Mouse (Mus musculus): ENCODE data around the gene Themis.

The Themis gene

DNA sequence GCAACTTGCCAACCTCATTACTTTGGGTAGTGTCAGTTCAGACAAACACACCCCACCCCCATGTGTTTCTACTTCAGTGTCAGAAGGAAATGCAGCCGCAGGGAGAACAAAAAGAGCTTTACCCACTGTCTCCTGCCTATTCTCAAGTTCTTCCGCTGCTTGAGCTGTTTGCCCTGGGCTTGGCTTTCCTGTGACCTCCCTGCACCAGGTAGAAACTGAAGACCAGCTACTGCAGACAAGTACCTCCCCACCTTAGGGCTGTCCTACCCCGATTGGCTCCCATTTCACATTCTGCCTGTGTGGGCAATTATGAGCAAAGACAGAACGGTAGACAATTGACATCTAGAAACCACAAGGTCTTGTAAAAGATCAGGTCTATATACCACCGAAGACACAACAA lies at the start of gene Themis:
Gene Themis (plus strand): TSS at position 100 of the 400 bp plus-strand sequence.
- DNase-seq (ENCODE audit: low spot score in 2 of 2), result peak; percentile 83 to 85

DNA sequence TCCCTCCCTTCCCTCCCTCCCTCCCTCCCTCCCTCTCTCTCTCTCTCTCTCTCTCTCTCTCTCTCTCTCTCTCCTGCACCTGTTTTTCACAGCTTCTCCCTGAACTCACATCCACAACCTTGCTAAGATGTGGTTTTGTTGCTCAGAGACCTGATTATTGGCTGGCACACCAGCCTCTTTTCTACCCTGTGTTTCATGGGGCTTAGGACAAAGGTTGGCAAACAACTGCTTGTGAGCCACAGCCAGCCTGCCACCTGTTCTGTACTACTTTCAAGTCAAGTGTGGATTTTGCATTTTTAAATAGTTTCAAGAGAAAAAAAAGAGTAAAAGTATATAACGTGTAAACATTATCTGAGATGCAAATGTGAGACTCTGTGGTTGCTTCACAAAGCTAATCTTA lies 48.7 kb upstream of the Themis start:
- peak; percentile 65 to 77 for DNase-seq (ENCODE audit: low spot score in 2 of 2)

GRCm38 (mm10) chr10:28636096-28636495 lies 32.1 kb upstream of the Themis start:
- no peak for DNase-seq (ENCODE audit: low spot score in 2 of 2)

GRCm38 (mm10) chr10:28641887-28642286 lies 26.3 kb upstream of the Themis start:
- DNase-seq (ENCODE audit: low spot score in 2 of 2), result no peak

- DNase-seq (ENCODE audit: low spot score in 2 of 2), result no peak
Observed at GRCm38 (mm10) chr10:28647855-28648254, 20.3 kb upstream of the Themis start.

DNA sequence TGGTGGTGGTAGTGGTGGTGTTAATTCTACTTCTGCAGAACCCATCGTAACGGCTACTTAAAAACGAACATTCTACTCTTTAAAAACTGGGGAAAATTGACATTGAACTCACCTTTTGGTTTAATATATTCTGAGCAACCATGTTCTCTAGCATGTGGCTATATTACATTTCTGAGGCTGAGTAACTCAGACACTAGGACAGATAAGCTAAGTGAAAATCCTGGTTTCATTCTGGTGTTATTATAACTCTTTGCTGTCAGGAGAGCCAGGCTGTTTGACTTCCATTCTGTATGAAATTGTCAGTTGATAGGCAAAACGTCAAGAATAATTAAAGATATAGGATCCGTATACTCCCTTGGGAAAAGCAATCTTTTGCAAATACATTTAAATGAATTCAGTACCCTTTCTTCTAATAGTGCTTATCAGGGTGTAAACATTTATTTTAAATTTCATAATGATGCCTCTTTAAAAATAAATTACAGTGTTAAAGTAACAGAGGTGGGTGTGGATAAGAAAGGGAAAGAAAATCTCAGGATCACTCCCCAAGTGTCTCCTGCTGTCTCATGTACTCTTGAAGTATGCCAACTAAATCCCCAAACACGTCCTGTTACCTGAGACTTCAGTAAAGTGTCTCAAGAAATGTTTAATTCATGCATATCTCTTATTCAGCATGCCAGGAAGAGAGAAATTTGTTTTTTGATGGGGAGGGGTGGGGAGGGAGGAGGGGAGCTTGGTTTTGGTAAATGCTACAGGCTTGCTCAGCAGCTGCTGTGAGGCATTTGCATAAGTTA lies 18.9 kb upstream of the Themis start:
- no peak for DNase-seq (ENCODE audit: low spot score in 2 of 2)

GRCm38 (mm10) chr10:28649900-28650160 lies 18.3 kb upstream of the Themis start:
- DNase-seq (ENCODE audit: low spot score in 2 of 2), result no peak

GRCm38 (mm10) chr10:28651910-28652309 lies 16.2 kb upstream of the Themis start:
- DNase-seq (ENCODE audit: low spot score in 2 of 2), result no peak

DNA sequence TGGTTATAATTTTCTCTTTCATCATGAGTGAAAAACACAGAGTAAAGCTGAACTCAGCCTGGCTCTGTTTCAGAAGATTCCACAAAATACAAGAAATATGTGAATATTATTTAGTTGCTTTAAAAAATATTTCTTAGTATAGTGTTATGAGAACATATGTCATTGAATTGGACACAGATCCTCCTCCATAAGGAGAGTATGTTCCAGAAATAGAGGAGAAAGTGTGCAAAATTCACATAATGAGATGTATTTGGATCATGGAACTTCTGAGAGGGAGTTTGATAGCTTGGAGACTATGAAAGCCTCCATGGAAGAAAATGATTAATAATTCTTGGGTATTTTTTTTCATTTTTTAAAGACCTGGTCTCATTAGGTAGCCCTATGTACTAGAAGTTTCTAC lies 13.4 kb upstream of the Themis start:
- no peak for DNase-seq (ENCODE audit: low spot score in 2 of 2)

GRCm38 (mm10) chr10:28665141-28665540 lies 3.0 kb upstream of the Themis start:
- DNase-seq (ENCODE audit: low spot score in 2 of 2), result peak; percentile 36 to 55

DNA sequence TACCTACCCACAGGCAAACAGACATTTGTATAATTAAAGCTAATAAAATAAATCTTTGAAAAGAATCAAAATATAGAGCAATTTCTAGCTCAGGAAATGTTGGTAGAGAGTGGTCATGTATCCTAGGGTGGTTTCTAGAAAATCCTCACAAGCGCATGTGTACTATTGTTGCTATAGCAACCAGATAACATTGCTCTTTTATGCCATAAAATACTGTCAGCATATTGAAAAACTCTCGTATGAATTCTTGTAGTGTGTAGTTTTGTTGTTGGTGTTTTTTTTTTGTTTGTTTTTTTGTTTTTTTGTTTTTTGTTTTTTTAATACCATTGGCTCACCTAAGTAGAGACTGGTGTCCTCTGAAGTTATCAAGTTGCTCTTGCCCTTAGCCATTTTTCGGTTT lies 5.8 kb downstream of the Themis start:
- DNase-seq (ENCODE audit: low spot score in 2 of 2), result no peak

DNA sequence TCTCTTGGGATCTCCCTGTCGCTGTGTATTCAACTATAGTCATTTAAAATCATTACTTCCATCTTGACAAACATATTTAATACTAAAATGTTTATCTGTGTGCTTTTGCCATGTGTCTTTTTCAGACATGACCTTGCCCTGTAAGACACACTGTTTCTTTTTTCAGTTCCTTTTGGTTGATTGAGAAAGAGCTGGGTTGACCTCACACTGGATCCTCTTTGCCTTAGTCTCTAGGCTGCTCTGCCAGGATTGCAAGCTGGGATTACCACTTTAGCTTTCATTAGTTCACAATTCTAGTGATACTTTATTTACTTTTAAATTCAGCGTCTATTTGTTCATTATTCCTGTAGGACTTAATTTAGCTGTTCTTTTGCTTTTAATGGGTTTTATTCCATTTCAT lies 7.2 kb downstream of the Themis start:
- no peak for DNase-seq (ENCODE audit: low spot score in 2 of 2)

DNA sequence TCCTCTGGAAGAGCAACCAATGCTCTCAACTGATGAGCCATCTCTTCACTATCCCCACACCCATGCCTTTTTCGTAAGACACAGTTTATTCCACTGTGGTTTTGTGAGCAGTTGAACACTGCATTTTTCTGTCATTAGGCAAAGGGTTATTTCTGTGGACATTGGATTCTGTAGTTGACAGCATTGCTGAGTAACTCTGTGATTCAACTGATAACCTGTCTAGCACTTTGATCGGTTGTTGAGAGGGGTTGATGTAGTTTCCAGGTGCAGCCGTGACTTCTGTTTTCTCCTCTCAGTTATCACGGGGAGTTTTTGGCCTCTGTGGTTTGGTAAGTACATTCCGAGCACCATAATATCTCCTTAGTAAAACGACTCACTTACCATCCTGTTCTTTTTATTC lies 26.8 kb downstream of the Themis start:
- DNase-seq (ENCODE audit: low spot score in 2 of 2), result peak; percentile 19 to 29

DNA sequence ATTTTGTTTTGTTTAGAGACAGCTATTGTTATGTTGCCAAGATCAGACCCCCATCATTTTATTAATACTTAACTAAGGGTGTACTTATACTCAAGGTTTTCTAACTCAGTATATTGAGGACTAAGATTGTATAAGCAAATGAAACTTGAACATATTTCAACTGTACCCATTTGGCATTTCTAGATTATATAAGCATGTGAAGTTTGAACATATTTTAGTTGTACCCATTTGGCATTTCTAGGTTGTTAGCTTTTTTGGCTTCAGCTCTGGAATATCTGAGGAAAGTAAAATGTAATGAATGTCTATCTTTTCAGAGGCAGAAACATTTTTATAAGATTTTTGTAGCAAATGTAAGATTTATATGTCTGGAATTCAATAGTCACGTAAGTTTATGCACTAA lies 27.9 kb downstream of the Themis start:
- no peak for DNase-seq (ENCODE audit: low spot score in 2 of 2)

DNA sequence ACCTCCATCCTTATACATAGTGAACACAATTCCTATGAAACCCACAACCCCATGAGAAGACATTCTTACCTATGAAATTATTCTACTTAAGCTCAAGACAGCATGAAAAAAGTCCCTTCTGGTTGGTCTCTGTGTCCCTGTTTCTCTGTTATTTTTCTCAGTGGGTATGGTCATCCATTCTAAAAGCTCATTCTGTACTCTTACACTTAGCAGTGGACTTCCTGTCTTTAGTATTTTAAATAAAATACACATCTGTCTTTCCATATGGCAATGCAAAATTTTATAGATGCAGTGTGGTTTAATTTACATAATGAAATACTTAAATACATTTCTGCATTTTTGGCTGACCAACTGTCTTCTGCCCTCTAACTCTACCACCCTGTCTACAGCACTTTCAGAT lies 30.0 kb downstream of the Themis start:
- no peak for DNase-seq (ENCODE audit: low spot score in 2 of 2)

DNA sequence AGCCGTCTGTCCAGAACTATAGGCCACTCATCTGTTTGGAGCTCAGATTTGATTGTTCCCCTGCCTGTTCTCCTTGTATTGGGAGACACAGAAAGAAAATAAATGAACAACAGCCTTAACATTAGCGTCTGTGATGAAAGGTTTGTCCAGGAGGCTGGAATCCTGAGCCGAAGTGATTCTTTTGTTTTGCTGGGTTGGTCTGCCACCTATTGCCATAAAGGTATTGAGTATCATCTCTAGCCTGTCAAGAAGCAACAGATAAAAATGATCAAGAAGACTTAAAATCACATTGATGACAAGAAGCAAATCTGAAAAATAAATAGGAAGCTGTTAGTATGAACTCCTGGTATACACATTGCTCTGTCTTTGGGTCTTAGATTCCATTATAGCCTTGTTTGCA lies 53.7 kb downstream of the Themis start:
- no peak for DNase-seq (ENCODE audit: low spot score in 2 of 2)

DNA sequence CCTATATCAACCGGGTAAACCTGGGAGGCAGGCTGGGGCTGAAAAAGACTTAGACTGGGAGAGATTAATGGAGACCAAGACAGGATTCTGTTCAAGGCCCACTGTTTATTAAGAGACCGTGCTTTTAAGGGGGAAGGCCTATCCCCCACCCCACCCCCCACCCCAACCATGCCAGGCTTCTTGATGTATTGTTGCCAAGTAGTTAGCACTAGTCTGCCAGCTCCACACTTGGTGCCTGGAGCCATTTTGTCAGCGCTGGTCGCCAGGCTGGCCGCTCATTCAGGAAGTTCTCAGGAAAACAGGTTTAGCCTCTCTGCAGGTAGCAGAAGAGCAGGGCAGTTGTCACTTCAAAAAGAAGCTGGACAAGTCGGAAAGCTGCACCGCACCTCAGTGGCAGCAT lies 55.1 kb downstream of the Themis start:
- no peak for DNase-seq (ENCODE audit: low spot score in 2 of 2)

- peak in 1 of 2 experiments; percentile 71 for DNase-seq (ENCODE audit: low spot score in 2 of 2)
Observed at GRCm38 (mm10) chr10:28730122-28730521, 62.0 kb downstream of the Themis start.

DNA sequence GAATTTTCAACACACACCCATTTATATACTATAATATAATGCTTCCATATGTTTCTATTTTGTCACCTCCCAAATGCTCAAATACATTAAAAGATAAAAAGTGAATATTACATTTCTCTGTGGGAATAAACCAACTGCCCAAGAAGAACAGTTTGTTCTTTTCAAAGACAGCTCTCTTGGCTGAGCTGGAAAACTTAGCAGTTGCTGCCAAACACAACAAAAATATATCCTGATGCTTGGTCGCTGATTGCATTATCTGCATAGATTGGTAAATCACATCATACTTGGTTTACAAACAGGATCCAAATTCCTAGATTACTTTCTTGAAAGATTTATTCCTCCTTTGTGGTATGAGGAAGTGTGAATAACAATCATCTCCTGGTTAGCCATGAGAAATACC lies 69.8 kb downstream of the Themis start:
- DNase-seq (ENCODE audit: low spot score in 2 of 2), result no peak

GRCm38 (mm10) chr10:28746426-28746825 lies 78.3 kb downstream of the Themis start:
- no peak for DNase-seq (ENCODE audit: low spot score in 2 of 2)

DNA sequence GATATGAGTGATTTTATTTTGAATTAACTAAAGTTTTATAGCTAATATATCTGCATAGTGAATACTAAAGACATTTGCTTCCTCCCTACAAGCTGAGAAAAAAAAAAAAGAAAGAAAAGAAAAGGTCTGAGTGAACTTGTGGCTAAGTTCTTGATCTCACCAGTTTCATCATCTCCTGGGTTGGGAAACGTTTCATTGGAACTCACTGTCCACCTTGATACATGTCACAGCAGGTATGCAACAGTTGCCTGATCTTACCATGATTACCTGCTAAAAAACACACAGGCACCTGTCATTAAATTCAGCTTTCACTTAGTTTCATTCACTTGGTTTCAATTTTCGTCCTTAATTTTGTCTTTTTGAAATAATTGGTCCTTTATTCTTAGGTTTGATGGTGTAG lies 85.2 kb downstream of the Themis start:
- no peak for DNase-seq (ENCODE audit: low spot score in 2 of 2)

GRCm38 (mm10) chr10:28754927-28755326 lies 86.8 kb downstream of the Themis start:
- DNase-seq (ENCODE audit: low spot score in 2 of 2), result no peak

DNA sequence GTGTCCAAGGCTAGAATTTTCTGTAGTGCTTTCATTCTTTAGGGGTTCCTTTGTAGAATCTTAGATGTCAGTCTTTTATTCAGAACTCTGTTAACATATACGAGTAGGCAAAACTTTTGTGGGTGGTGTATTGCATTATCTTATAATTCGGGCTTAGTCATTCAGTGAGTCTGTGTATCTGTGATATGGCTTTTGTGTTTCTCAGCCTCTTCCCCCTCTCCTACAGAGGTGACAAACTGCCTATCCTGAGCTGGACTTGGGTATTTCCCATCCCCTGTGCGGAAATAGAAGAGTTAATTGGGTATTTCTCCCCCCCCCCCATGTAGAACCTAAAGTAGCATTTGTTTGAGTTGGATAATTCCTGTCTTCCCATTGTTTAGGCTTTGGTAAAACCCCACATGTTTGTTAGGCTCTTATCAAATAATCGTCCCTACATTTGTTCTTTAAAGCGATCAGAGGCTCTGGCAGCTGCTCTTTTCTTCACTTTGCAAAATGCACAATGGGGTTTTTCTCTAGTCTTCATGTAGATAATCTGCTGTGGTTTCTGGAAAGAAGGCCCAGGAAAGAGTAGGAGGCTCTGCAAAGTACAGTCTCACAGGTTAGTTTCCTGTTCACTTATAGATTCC lies 108.7 kb downstream of the Themis start:
- no peak for DNase-seq (ENCODE audit: low spot score in 2 of 2)

- no peak for DNase-seq (ENCODE audit: low spot score in 2 of 2)
Observed at GRCm38 (mm10) chr10:28799469-28799868, 131.3 kb downstream of the Themis start.
